Mouse (Mus musculus) midbrain, embryonic 13.5 days (tissue): ENCODE results near the gene Stox2. TPM values are rescaled to one million over a fixed set of nuclear protein-coding genes. Genes with fewer than 3 reads are reported as not detected.

Experiments
- ATAC-seq: fragments of 200-750 bp; cut with Nextera tagmentation; 2 replicates; pipeline ENCODE4 v1.8.0; 2017; ENCODE audit warnings: mild to moderate bottlenecking, moderate TSS enrichment, moderate library complexity
- H3K27ac ChIP-seq: fragments of 300-500 bp; sonication (generic); 2 replicates; pipeline ENCODE4 v1.5.1; 2015; ENCODE audit warnings: inconsistent platforms, mild to moderate bottlenecking, moderate library complexity
- H3K27me3 ChIP-seq: fragments of 300-500 bp; sonication (generic); 2 replicates; pipeline ENCODE4 v1.6.1; 2015; ENCODE audit warnings: mild to moderate bottlenecking, inconsistent platforms
- H3K36me3 ChIP-seq: fragments of 300-500 bp; sonication (generic); 2 replicates; pipeline ENCODE4 v1.6.1; 2015; ENCODE audit warnings: mild to moderate bottlenecking, inconsistent platforms
- H3K4me1 ChIP-seq: fragments of 300-500 bp; sonication (generic); replicated peaks from 2 replicates; pipeline ENCODE4 v1.6.1; 2015; ENCODE audit warnings: inconsistent platforms
- H3K4me2 ChIP-seq: fragments of 300-500 bp; sonication (generic); replicated peaks from 2 replicates; pipeline ENCODE4 v1.6.1; 2015; ENCODE audit warnings: moderate library complexity, mild to moderate bottlenecking, inconsistent platforms
- H3K4me3 ChIP-seq: fragments of 300-500 bp; sonication (generic); replicated peaks from 2 replicates; pipeline ENCODE4 v1.5.1; 2015; ENCODE audit warnings: mild to moderate bottlenecking, inconsistent platforms
- H3K9ac ChIP-seq: fragments of 300-500 bp; sonication (generic); replicated peaks from 2 replicates; pipeline ENCODE4 v1.6.1; 2015; ENCODE audit warnings: mild to moderate bottlenecking, inconsistent platforms
- H3K9me3 ChIP-seq: fragments of 300-500 bp; sonication (generic); 2 replicates; pipeline ENCODE4 v1.6.1; 2016; ENCODE audit warnings: mild to moderate bottlenecking, inconsistent platforms
- WGBS: fragments of 180-500 bp; shearing (Covaris S2); methylation state at CpG from one replicate; pipeline ENCODE4 v1.1.7; 2015; 5-methylcytosine and 5-hydroxymethylcytosine counted together
- polyA plus RNA-seq: library from polyadenylated mRNA; unstranded; fragments of >200 nt; fragmentation: Nextera tagmentation; extraction: Ambion mirVana; gene quantifications from 2 replicates; pipeline ENCODE4 v1.2.1, GENCODE M21; 2015

The Stox2 gene
- polyA plus RNA-seq, 1 experiment from 2014 or later = 46.1 TPM

- Histone ChIP-seq H3K9me3 (no peaks in the 10 kb centered on the region), H3K27ac (peak overlapping the region; percentile 90), H3K4me3 (0 out of 2 replicates have a peak overlapping the region, but pooled peaks have one; percentile 34), H3K4me2 (peak overlapping the region; percentile 62), H3K27me3 (no peaks in the 10 kb centered on the region), H3K4me1 (peaks cover 80% of the 10 kb centered on the region), H3K9ac (no peak overlapping the region), H3K36me3 (no peaks in the 10 kb centered on the region)
- ATAC-seq = no peak
- WGBS = 85% methylated on average over 15 of the region's 15 CpGs
These were observed 202.0 kb downstream of the Stox2 start for GRCm38 (mm10) chr8:47244202-47244601.

GRCm38 (mm10) chr8:47243631-47244030, 202.5 kb downstream of the Stox2 start:
- 19% methylated on average over 12 of the region's 12 CpGs for WGBS
- peaks cover 81% of the 10 kb centered on the region for H3K4me1 ChIP-seq
- peak overlapping the region; percentile 90 for H3K27ac ChIP-seq
- H3K36me3 ChIP-seq = no peaks in the 10 kb centered on the region
- peak overlapping the region; percentile 42 for H3K9ac ChIP-seq
- peak overlapping the region; percentile 62 for H3K4me2 ChIP-seq
- no peaks in the 10 kb centered on the region for H3K27me3 ChIP-seq
- no peaks in the 10 kb centered on the region for H3K9me3 ChIP-seq
- no peak for ATAC-seq
- peak overlapping the region; percentile 34 for H3K4me3 ChIP-seq

GRCm38 (mm10) chr8:47243016-47243630, 203.0 kb downstream of the Stox2 start:
- peak; percentile 80 for ATAC-seq
- peak overlapping the region; percentile 62 for H3K4me2 ChIP-seq
- WGBS = 13% methylated on average over 8 of the region's 8 CpGs
- peaks cover 78% of the 10 kb centered on the region for H3K4me1 ChIP-seq
- no peaks in the 10 kb centered on the region for H3K27me3 ChIP-seq
- no peaks in the 10 kb centered on the region for H3K9me3 ChIP-seq
- peak overlapping the region; percentile 90 for H3K27ac ChIP-seq
- no peaks in the 10 kb centered on the region for H3K36me3 ChIP-seq
- H3K4me3 ChIP-seq = peak overlapping the region; percentile 34
- peak overlapping the region; percentile 42; the same call in 1 of the 2 replicates for H3K9ac ChIP-seq

GRCm38 (mm10) chr8:47242207-47243004, 203.8 kb downstream of the Stox2 start:
- H3K4me1 ChIP-seq = peaks cover 80% of the 10 kb centered on the region
- WGBS = 4% methylated on average over 17 of the region's 17 CpGs
- peak; percentile 98 for ATAC-seq

GRCm38 (mm10) chr8:47241421-47242078, 204.6 kb downstream of the Stox2 start:
- H3K9ac ChIP-seq = peak overlapping the region; percentile 67
- H3K36me3 ChIP-seq = no peaks in the 10 kb centered on the region
- H3K4me1 ChIP-seq = peaks cover 85% of the 10 kb centered on the region
- peak overlapping the region; percentile 62 for H3K4me2 ChIP-seq
- H3K9me3 ChIP-seq = no peaks in the 10 kb centered on the region
- peak overlapping the region; percentile 34 for H3K4me3 ChIP-seq
- H3K27me3 ChIP-seq = no peaks in the 10 kb centered on the region
- H3K27ac ChIP-seq = peak overlapping the region; percentile 90
- no peak for ATAC-seq
- WGBS = 10% methylated on average over 13 of the region's 13 CpGs

More at GRCm38 (mm10) chr8:47242207-47243004, 203.8 kb downstream of the Stox2 start:
- peak overlapping the region; percentile 90 for H3K27ac ChIP-seq
- peak overlapping the region; percentile 67 for H3K9ac ChIP-seq
- H3K27me3 ChIP-seq = no peaks in the 10 kb centered on the region
- no peaks in the 10 kb centered on the region for H3K9me3 ChIP-seq
- H3K4me3 ChIP-seq = peak overlapping the region; percentile 34
- peak overlapping the region; percentile 62 for H3K4me2 ChIP-seq
- no peaks in the 10 kb centered on the region for H3K36me3 ChIP-seq

GRCm38 (mm10) chr8:47240871-47241270, 205.3 kb downstream of the Stox2 start:
- peaks cover 83% of the 10 kb centered on the region for H3K4me1 ChIP-seq
- no peak for ATAC-seq
- 20% methylated on average over 4 of the region's 4 CpGs for WGBS

GRCm38 (mm10) chr8:47240266-47240665, 205.9 kb downstream of the Stox2 start:
- Histone ChIP-seq H3K4me1 (peaks cover 78% of the 10 kb centered on the region), H3K36me3 (no peaks in the 10 kb centered on the region), H3K9ac (0 out of 2 replicates have a peak overlapping the region, but pooled peaks have one; percentile 11), H3K9me3 (no peaks in the 10 kb centered on the region), H3K27me3 (no peaks in the 10 kb centered on the region), H3K4me2 (peak overlapping the region; percentile 62), H3K27ac (peak overlapping the region; percentile 90), H3K4me3 (no peak overlapping the region)
- 0 out of 2 replicates have a peak, but pooled peaks have one; percentile 13 for ATAC-seq
- WGBS = 8% methylated on average over 7 of the region's 7 CpGs

More at GRCm38 (mm10) chr8:47240871-47241270, 205.3 kb downstream of the Stox2 start:
- no peaks in the 10 kb centered on the region for H3K9me3 ChIP-seq
- H3K27me3 ChIP-seq = no peaks in the 10 kb centered on the region
- H3K27ac ChIP-seq = peak overlapping the region; percentile 90
- 0 out of 2 replicates have a peak overlapping the region, but pooled peaks have one; percentile 11 for H3K9ac ChIP-seq
- H3K4me3 ChIP-seq = peak overlapping the region; percentile 34; the same call in 1 of the 2 replicates
- peak overlapping the region; percentile 62 for H3K4me2 ChIP-seq
- no peaks in the 10 kb centered on the region for H3K36me3 ChIP-seq

GRCm38 (mm10) chr8:47232081-47232480, 214.1 kb downstream of the Stox2 start:
- Histone ChIP-seq H3K27ac (no peak overlapping the region), H3K4me2 (no peak overlapping the region), H3K27me3 (no peaks in the 10 kb centered on the region), H3K36me3 (no peaks in the 10 kb centered on the region), H3K9me3 (no peaks in the 10 kb centered on the region), H3K4me3 (no peak overlapping the region), H3K4me1 (peaks cover 37% of the 10 kb centered on the region), H3K9ac (no peak overlapping the region)
- no peak for ATAC-seq
- 62% methylated on average over 3 of the region's 3 CpGs for WGBS

- ATAC-seq = no peak
- Histone ChIP-seq H3K27ac (no peak overlapping the region; the same call in 1 of the 2 replicates), H3K4me2 (no peak overlapping the region), H3K4me3 (no peak overlapping the region), H3K9me3 (no peaks in the 10 kb centered on the region), H3K36me3 (0 out of 2 replicates have a peak, but pooled peaks cover 3% of the 10 kb centered on the region), H3K9ac (no peak overlapping the region), H3K27me3 (no peaks in the 10 kb centered on the region), H3K4me1 (peaks cover 28% of the 10 kb centered on the region)
- WGBS = 91% methylated on average over 5 of the region's 5 CpGs
These were observed 216.1 kb downstream of the Stox2 start for GRCm38 (mm10) chr8:47230057-47230456.

GRCm38 (mm10) chr8:47221851-47222250, 224.3 kb downstream of the Stox2 start:
- Histone ChIP-seq H3K36me3 (0 out of 2 replicates have a peak, but pooled peaks cover 3% of the 10 kb centered on the region), H3K9me3 (no peaks in the 10 kb centered on the region), H3K4me2 (no peak overlapping the region), H3K9ac (no peak overlapping the region), H3K27ac (no peak overlapping the region), H3K4me3 (no peak overlapping the region), H3K27me3 (no peaks in the 10 kb centered on the region), H3K4me1 (peaks cover 57% of the 10 kb centered on the region)
- 69% methylated on average over 5 of the region's 5 CpGs for WGBS
- ATAC-seq = no peak

GRCm38 (mm10) chr8:47221191-47221590, 225.0 kb downstream of the Stox2 start:
- WGBS = 64% methylated on average over 10 of the region's 10 CpGs
- H3K27ac ChIP-seq = no peak overlapping the region

More at GRCm38 (mm10) chr8:47221191-47221590, 225.0 kb downstream of the Stox2 start:
- Histone ChIP-seq H3K9ac (no peak overlapping the region), H3K9me3 (no peaks in the 10 kb centered on the region), H3K36me3 (0 out of 2 replicates have a peak, but pooled peaks cover 3% of the 10 kb centered on the region), H3K4me2 (no peak overlapping the region), H3K4me3 (no peak overlapping the region), H3K4me1 (peaks cover 62% of the 10 kb centered on the region), H3K27me3 (no peaks in the 10 kb centered on the region)
- no peak for ATAC-seq
